Mouse (Mus musculus) thymus, postnatal 14 days (tissue): ENCODE results near the gene Pdxk.

Experiments used
- DNase-seq: peaks from one replicate; pipeline ENCODE4 v3.0.0; 2021

Gene Pdxk

GRCm38 (mm10) chr10:78458348-78459111 lies 6.2 kb downstream of the Pdxk start:
- DNase-seq: no peak

- DNase-seq: peak; percentile 93
Measured at GRCm38 (mm10) chr10:78457495-78458347, 7.1 kb downstream of the Pdxk start.

GRCm38 (mm10) chr10:78456696-78457095 lies 8.1 kb downstream of the Pdxk start:
- no peak for DNase-seq

- no peak for DNase-seq
Measured at GRCm38 (mm10) chr10:78452641-78453040, 12.1 kb downstream of the Pdxk start.

DNA sequence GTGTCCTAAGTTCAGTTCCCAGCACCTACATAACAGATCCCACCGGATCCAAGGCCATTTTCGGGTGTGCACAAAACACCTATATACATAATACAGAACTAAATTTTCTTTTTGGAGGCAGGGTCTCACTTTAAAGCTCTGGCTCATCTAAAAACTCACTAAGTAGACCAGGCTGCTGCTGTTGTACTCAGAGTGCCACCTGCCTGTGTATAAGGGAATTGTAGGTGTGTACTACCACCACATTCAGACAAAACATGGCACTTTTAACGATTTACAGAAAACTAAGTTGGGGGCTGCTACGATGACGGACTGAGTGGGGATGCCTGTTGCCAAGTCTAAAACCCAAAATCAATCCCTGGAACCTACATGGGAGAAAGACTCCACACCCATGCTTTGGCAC lies 14.0 kb downstream of the Pdxk start:
- DNase-seq: no peak

DNA sequence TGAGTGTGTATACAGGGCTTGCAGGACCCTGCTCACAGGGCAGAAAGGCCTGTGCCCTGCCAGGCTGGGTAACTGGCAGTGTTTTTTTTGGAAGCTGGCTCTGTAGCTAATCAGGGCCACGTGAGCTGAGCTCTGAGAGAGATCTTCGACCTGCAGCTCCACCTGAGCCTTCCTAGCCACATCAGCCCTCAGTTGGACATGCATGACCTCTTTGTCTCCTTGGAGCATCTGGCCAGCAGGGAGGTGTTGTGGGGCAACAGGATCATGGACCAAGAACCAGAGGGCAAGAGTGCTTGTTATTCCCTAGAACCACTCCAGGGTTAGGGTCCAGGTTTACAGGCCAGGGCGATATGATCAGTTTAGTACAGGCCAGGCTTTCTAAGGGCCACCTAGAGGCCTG lies 17.4 kb downstream of the Pdxk start:
- no peak for DNase-seq

GRCm38 (mm10) chr10:78446195-78446594 lies 18.6 kb downstream of the Pdxk start:
- no peak for DNase-seq

GRCm38 (mm10) chr10:78442292-78442691 lies 22.5 kb downstream of the Pdxk start:
- no peak for DNase-seq

DNA sequence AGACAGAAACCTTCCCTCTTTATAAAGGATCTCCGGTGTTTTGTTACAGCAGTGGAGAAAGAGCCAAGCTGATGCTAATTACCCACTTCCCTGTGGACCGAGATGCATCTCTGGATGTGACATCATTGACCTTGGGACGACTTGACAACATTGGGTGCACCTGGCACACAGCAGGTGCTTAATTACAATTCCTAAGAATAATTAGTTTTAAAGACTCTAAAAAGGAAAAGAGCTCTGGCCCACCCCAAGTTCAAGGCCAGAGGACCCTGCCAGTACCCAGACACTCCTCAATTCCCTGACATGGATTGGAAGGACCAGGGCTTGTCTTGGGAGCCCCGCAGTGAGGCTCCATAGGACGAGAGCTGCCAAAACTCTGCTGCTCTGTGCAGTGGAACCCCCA lies 23.2 kb downstream of the Pdxk start:
- no peak for DNase-seq

- peak; percentile 43 for DNase-seq
Measured at GRCm38 (mm10) chr10:78440812-78441211, 24.0 kb downstream of the Pdxk start.

- DNase-seq: no peak
Measured at GRCm38 (mm10) chr10:78439990-78440389, 24.8 kb downstream of the Pdxk start.

DNA sequence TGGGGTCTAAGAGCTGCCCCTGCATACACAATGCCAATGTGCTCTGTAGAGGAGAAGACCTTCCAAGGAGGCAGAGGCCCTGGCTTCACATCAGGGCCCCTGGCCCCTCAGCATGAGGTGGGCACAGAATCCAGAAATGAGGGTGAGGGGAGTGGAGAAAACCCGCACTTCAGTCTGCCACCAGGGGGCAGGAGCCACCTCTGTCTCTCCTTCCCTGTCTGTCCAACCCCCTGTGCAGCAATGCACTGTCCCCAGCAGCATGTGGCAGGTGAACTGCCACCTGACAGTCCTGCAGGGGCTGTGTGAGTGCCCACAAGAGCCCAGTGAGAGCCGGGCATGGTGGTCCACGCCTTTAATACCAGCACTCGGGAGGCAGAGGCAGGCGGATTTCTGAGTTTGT lies 25.2 kb downstream of the Pdxk start:
- peak; percentile 61 for DNase-seq

DNA sequence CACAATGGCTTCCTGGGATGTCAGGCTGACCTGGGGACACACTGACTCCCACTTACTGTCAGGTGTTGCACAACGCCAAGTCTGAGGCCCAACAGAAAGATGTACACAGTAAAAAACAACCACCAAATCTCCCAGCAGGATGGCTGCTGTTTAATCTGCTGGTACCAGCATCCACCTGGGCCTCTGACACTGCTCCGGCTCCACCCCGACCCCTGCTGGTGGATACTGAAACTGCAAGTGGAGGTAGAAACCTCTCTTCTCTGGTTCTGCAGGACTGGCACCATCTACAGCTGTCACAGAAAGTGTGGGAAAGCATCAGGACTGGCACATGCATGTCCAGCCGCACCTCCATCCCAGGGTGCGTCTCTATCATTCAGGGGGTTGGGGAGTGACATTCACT lies 26.7 kb downstream of the Pdxk start:
- DNase-seq: peak; percentile 89

DNA sequence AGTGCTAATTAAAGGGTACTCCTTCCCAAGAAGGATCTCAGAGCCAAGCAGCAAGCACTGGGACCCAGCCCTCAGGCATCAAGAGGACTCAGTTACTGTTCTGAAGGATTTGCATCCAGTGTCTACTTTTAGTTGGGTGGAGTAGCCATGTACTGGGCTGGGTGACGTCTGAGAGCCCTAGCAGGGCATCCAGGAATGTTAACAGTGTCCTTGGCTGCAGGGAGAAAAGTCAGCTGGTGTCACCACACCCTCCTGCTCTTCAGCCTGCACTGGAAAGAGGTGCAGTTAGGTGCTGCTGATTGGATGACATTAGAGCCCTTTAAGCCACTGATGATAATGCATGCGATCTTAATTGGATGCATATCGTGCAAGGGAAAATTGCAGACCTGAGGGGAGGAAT lies 31.9 kb downstream of the Pdxk start:
- DNase-seq: no peak

GRCm38 (mm10) chr10:78429776-78430175 lies 35.0 kb downstream of the Pdxk start:
- no peak for DNase-seq

DNA sequence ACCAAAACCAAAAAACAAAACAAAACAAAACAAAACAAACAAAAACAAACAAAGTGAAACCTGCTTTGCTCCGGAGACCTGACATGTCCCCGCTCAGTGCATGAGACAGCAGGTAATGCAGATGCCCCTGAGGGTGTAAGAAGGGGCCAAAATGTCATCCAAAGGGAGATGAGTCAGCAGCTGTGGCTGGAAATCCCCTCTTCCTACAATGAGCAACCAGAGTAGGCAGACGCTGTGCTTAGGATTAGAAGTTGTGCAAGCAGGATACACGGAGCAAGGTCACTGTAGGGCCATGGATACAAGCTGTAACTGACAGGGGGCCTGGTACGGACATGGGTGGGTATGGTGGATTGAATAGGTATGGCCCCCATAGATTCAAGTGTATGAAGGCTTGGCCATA lies 35.6 kb downstream of the Pdxk start:
- no peak for DNase-seq

DNA sequence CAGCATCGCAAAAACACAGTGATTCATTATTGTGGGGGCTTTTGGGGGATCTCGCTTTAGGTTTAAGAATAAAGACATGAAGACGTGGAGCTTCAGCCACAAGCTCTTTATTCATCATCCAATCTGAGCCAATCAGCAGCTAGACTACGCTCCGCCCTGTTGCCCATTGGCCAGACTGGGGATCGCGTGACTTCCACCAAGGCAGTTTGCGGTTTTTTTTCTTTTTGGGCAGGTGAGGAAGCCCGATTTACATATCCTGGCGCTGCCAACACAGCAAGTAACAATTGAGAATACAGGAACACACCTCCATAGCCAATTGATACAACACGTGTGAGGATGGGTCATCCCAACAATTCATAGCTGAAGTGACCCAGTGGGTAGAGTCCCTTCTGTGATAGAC lies 36.7 kb downstream of the Pdxk start:
- no peak for DNase-seq

DNA sequence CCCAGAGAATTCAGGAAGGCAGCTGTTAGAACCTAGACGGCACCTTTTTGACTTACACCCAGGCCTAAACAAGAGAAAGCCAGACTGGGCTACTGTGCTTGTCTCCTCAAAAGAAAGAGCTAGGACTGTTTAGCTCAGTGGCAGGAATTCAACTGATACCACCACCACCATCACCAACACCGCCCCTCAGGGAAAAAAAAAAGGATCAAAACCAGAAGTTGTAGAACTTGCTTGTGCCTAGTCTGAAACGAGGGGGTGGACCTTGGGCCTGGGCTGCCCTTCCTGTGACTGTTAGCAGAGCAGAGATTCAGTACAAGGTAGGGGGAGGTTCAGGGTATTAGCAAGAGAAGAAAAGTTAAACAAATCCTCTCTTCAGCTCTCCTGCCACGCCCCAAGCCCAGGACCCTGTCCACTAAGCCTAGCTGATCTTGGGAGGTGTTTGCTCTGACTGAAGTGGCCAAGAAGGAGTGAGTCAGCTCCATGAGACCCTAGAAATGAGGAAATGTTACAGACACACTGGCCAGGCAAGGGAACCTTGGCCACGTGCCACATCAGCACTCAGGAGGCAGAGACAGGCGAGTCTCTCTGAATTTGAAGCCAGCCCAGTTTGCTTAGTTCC lies 38.5 kb downstream of the Pdxk start:
- no peak for DNase-seq

DNA sequence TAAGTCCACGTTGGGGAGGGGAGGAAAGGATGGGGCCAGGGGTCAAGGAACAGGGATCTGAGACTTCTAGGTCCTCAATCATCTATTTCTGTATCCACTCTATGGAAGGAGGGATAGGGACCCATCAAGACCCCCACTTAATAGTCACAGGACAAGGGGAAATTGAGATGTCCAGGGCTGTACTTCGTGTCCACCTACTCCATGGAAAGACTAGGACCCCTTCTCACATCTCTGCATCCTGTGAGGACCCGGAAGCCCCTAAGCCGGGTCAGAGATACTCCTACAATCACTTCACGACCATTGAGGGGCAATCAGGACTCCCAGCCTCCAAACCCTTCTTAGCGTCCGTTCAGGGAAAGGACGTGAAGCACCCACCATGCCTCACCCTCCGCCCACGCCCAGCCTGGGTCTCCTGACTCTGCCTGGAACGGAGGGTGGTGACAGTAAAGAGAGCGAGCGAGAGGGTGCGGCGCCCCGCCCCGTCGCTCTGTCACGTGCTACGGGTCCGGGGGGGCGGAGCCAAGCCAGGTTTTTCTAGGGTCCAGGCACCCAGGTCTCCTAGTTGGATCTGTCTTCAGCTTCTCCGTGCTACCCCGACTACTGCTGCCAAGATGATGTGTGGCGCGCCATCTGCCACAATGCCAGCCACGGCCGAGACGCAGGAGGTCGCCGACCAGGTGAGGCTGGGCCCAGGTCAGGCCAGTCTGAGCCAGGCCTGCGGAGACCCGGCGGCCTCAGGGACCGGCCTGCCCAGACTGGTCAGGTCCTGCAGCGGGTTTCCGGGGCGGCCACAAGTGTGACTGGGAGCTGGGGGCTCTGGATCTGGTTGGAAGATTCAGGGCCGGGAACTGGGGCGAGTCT lies 39.4 kb downstream of the Pdxk start, which contains the start of gene Cstb:
TSS of gene Cstb (plus strand) at position 489 of the 861 bp plus-strand sequence.
- DNase-seq: peak; percentile 92

DNA sequence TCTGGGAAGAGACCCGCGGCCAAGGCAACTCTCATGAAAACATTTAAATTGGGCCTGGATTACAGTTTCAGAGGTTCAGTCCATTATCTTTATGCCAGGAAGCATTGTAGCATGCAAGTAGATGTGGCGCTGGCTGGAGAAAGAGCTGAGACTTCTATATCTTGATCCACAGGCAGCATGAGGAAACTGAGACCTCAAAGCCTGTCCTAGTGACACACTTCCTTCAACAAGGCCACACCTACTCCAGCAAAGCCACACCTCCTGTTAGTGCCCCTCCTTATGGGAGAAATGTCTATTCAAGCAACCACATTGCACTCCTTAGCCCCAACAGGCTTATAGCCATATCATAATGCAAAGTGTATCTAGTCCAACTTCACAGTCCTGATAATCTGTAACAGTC lies 42.2 kb downstream of the Pdxk start:
- DNase-seq: peak; percentile 25

DNA sequence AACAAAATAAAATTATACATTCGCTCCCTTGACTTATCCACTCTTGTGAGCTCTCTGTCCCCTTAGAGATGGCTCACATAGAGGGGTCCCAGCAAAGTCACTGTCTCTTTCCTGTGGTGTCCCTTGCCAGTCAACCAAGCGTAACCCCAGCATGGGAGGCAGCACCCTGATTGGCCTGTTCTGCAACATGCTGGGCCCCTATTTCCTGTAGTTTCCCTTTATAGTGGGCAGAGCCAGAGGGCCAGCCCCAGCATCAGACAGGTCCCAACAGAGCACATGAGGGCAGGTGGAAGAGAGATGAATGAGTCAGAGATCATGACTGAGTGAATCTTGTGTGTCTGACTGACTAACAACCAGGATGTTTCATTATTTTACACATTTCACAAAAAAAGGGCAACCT lies 43.8 kb downstream of the Pdxk start:
- peak; percentile 52 for DNase-seq

GRCm38 (mm10) chr10:78418791-78419190 lies 46.0 kb downstream of the Pdxk start:
- no peak for DNase-seq

GRCm38 (mm10) chr10:78417888-78418287 lies 46.9 kb downstream of the Pdxk start:
- DNase-seq: no peak
